Mouse (Mus musculus) ovary, postnatal 36 days (tissue): ENCODE measurements around the gene Olfr782.
"Not testable (repeated sequence)": the region's sequence is repeated elsewhere in the genome, so short reads cannot be mapped to it uniquely, and the experiment has no call there.

Experiments
- DNase-seq: peaks from one replicate; pipeline ENCODE4 v3.0.0; 2022; ENCODE audit warnings: low spot score, mixed read lengths

The Olfr782 gene

GRCm38 (mm10) chr10:129348550-129348949 lies at the start of gene Olfr782:
Olfr782 (plus strand) TSS chr10:129348850.
- DNase-seq: no peak

DNA sequence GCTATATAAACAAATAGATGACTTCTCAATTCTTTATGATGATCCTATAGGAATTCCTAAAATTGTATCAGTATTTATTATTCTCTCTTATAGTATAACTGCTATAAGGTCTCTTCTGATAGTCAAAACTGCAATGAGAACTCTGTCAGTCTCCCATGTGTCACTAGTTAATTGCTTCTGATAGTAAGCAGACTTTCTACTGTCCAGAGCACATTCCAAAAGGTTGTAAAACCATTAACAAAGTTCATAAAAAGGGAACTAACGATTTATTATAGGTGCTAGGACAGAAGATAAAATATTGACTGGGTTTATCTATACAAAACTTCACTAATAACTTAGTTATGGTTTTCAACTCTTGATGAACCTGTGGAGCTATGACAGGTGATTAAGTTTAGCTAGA lies 35.7 kb upstream of the Olfr782 start:
- DNase-seq: not testable (repeated sequence)

- DNase-seq: not testable (repeated sequence)
Observed at GRCm38 (mm10) chr10:129313521-129313920, 35.1 kb upstream of the Olfr782 start.

DNA sequence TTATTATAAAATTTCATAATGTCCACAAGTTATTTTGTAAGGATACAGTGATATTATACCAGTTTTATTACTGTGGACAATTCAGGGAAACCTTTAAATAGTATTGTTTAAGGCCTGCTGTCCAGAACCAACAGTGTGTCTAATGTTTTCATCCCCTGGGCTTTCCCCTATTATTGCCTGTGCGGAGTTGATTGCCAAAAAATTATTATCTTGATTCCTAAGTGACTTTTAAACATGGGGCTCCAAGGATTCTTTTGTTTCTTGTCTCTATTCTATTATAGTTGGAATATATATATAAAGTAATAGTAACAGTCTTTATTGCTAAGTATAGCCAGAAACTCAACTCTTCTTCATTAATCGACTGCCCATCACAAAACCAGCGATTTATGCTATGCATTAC lies 30.8 kb upstream of the Olfr782 start, which contains the start of gene Olfr780:
Gene Olfr780 (plus strand): TSS at position 301 of the 400 bp plus-strand sequence.
- DNase-seq: no peak

DNA sequence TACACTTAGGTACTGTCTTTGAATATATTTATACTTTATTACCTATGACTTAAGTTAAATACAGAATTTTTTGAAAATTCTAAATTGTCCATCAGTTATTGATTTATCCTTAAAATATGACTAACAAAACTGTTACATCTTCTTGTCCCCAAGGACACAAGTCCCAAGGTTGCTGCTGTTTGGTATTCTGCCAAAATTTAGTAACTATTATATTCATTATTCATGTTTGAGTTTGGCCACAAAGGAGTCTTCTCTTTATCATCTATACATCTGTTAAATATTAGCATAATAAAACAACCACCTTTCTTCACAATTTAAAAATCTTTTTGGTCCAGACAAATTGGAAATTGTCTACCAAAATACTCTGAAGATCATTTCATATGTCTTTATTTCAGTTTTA lies 20.1 kb upstream of the Olfr782 start, which contains the start of gene Olfr781:
Gene Olfr781 (plus strand): TSS at position 301 of the 400 bp plus-strand sequence.
- no peak for DNase-seq

DNA sequence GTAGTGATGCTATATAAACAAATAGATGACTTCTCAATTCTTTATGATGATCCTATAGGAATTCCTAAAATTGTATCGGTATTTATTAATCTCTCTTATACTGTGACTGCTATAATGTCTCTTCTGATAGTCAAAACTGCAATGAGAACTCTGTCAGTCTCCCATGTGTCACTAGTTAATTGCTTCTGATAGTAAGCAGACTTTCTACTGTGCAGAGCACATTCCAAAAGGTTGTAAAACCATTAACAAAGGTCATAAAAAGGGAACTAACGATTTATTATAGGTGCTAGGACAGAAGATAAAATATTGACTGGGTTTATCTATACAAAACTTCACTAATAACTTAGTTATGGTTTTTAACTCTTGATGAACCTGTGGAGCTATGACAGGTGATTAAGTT lies 3.8 kb downstream of the Olfr782 start:
- DNase-seq: not testable (repeated sequence)

GRCm38 (mm10) chr10:129356496-129356895 lies 7.8 kb downstream of the Olfr782 start:
- DNase-seq: not testable (repeated sequence)

GRCm38 (mm10) chr10:129357307-129357706 lies 8.7 kb downstream of the Olfr782 start:
- no peak for DNase-seq

DNA sequence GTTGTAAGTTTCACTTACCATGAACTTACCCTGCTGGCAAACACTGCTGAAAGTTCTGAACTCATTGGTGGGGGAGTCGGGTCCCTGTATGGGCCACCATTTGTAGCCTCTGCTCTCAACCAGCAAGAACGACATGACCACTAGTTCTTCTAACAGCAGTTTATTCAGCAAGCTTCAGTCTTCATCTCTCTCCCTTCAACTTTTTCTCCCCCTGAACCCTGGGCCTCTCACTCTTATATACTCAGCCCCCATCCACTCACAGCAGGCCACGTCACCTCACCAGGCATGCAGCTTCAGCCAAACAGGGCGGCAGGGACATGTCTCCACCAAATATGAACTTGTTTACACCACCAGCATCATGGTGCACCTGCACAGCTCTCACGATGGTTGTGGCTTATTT lies 25.4 kb downstream of the Olfr782 start:
- DNase-seq: not testable (repeated sequence)

GRCm38 (mm10) chr10:129383783-129384182 lies 35.1 kb downstream of the Olfr782 start, which contains the start of gene Olfr784:
Olfr784 (plus strand) TSS chr10:129384083.
- DNase-seq: no peak

DNA sequence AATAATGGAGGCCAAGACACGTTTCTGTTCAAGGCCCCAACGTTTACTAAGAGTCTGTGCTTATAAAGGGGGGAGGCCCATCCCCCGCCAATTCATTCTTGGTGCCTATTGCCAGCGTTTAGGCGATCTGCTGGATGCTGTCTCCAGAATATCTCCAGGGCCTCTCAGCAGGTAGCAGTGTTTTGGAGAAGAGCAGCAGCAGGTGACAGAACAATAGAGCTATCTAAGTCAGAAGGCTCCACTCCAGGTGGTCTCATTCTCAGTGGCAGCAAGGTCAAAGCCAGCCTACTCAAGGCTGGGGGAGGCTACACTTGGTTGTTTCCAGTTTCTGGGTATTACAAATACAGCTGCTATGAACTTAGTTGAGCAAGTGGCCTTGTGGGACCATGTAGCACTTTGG lies 52.2 kb downstream of the Olfr782 start:
- DNase-seq: no peak
